Mouse (Mus musculus): ENCODE results near the gene Vmn1r82. TPM values are rescaled to one million over a fixed set of nuclear protein-coding genes. Genes with fewer than 3 reads are reported as not detected.

Gene Vmn1r82
- not detected in 2 replicates for polyA plus RNA-seq (2012; rRNA removed)

DNA sequence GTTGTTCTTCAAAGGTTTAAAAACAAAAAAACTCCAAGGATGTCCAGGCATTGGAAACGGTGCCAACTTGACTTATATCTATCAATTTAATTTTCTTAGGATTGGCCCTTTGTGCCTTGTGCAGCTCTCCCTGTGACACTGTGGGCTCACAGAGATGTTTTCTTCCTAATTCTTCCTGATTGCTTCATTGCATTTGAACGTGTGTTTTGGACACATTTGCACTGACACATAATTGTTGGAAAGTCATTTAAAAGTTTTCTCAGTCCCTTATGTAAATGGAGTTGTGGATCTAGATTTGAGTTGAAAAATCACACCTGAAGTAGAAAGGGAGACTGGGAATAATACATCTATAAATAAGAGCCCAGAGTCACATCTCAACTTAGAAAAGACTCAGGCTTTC is at the start of gene Vmn1r82:
Vmn1r82 (plus strand) TSS at position 301 of the 400 bp plus-strand sequence.

DNA sequence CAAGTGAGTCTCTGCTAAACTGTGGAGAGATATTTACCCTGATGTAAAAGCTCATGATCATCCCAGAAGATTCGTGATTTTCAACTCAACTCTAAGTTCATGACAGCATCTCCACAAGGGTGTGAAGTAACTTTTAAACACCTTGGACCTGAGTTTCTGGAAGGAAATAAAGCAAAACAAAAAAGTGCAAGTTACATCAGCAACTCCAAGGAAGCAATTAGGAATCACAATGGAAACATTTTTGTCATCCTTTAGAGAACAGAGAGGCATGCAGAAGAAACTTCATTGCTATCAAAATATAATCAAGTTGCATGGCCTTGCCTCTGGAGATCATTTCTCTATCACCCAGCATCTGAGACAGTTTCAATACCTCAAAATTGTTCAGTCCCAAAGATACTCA is 32.1 kb upstream of the Vmn1r82 start, which contains the start of gene Vmn1r81:
Vmn1r81 (minus strand) TSS at position 101 of the 400 bp plus-strand sequence.

DNA sequence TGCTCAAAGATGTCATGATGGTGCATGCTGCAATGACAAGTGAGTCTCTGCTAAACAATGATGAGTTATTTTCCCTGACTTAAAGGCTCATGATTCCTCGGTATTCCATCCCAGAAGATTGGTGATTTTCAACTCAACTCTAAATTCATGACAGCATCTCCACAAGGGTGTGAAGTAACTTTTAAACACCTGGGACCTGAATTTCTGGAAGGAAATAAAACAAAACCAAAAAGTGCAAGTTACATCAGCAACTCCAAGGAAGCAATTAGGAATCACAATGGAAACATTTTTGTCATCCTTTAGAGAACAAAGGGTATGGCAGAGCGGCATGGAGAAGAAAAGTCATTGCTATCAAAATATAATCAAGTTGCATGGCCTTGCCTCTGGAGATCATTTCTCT is 29.2 kb downstream of the Vmn1r82 start, which contains the start of gene Vmn1r83:
Vmn1r83 (minus strand) TSS at position 101 of the 400 bp plus-strand sequence.

Other genes starting within 250 kb of the Vmn1r82 start
- not detected in 2 replicates for gene Vmn1r78, start 150.2 kb upstream of the Vmn1r82 start, polyA plus RNA-seq (2012; rRNA removed)
- not detected in 2 replicates for gene Vmn1r79, start 129.2 kb upstream of the Vmn1r82 start, polyA plus RNA-seq (2012; rRNA removed)
- not detected in 2 replicates for gene Vmn1r80, start 111.1 kb upstream of the Vmn1r82 start, polyA plus RNA-seq (2012; rRNA removed)
- not detected in 2 replicates for gene Vmn1r81, start 32.2 kb upstream of the Vmn1r82 start, polyA plus RNA-seq (2012; rRNA removed)
- gene Vmn1r83, start 29.1 kb downstream of the Vmn1r82 start, polyA plus RNA-seq (2012; rRNA removed), result not detected in 2 replicates
- gene Vmn1r84, start 68.8 kb downstream of the Vmn1r82 start, polyA plus RNA-seq (2012; rRNA removed), result not detected in 2 replicates
- gene Zfp551, start 122.3 kb downstream of the Vmn1r82 start, polyA plus RNA-seq (2012; rRNA removed), result 4.2 and 5.0 TPM in 2 replicates
- 19.0 and 22.7 TPM in 2 replicates for gene Zfp606, start 177.9 kb downstream of the Vmn1r82 start, polyA plus RNA-seq (2012; rRNA removed)
- not detected in 2 replicates for gene 2900092C05Rik, start 212.1 kb downstream of the Vmn1r82 start, polyA plus RNA-seq (2012; rRNA removed)

Data from central nervous system, embryonic 14 days (tissue).